Comparison of ENCODE assay signal across 13 mouse cellular contexts in the genomic region with DNA sequence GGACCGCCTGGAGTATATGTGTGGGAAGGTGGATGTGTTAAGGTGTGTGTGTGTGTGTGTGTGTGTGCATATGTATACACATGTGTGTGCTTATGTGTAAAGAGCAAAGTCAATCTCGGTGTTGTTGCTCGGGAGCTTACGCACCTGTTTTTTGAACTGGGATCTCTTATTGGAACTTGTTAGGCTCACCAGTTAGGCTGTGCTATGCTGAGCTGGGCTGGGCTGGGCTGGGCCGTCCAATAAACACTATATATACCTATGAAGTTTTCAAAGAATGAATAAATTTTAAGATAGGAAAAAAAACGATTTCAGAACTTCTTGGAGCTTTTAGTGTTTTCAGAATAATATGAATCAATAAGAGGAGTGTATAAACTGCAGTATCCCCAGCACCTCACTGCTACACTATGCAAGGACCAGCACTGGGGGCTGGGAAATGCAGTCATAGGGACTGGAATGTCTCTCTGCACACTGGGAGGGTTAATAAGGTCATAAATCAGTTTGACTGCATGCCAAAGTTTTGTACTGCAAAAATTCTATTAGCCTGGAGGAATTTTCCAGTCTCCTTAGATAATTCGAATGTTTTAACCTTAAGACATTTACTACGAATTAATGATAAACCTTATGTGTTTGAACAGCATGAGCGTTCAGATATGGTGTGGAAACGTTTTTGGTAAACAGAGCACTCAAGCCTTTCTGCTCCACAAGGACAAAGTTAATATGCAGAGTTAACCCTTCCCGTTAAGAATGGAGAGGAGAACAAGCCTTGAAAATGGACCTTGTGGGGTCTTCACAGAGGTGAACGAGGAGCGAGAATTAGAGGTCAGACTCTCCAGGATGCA.
DNase-seq lines count a peak whose midpoint lies in the region; ATAC-seq and TF ChIP-seq lines count a peak whose summit lies in the region.
"Had no signal": no experiment of that assay in that cellular context is flagged by ENCODE, and none has a peak within 500 bp of the region (broad histone marks: within the 10 kb centered on the region; RNA-seq: fewer than 3 reads in every experiment).

No protein-coding gene starts in this region.

- DNase-seq in limb, embryonic 11.5 days (ENCODE audit: low spot score), result peak; percentile 30
- DNase-seq in limb, embryonic 10.5 days (ENCODE audit: low spot score), result no peak
- DNase-seq in kidney, postnatal 25 days, result peak; percentile 21 to 48
- DNase-seq in stomach, postnatal 0 days (ENCODE audit: low spot score), result no peak
- no peak for DNase-seq in cerebellum, adult 11-12 months
- DNase-seq in thymus, adult 2 months, result no peak
- DNase-seq: B cell, adult 2 months; cerebellum, adult 18-20 months; heart, adult 11 months; thymus, postnatal 36 days had no signal

- H3K4me1 ChIP-seq in limb, embryonic 11.5 days (ENCODE audit: control insufficient read depth, insufficient read depth, low read length), result no peaks in the 10 kb centered on the region
- H3K4me1 ChIP-seq in limb, embryonic 10.5 days, result peaks cover 13% of the 10 kb centered on the region
- H3K4me1 ChIP-seq in intestine, embryonic 15.5 days (replicated peaks), result 0 out of 2 replicates have a peak, but pooled peaks cover 2% of the 10 kb centered on the region
- H3K4me1 ChIP-seq in stomach, postnatal 0 days (replicated peaks; ENCODE audit: control insufficient read depth, insufficient read depth), result no peaks in the 10 kb centered on the region
- H3K4me1 ChIP-seq in thymus, adult 2 months (replicated peaks; ENCODE audit: control insufficient read depth, insufficient read depth, low read length), result no peaks in the 10 kb centered on the region
- H3K4me1 ChIP-seq: neural tube, embryonic 13.5 days had no signal

- no peak for TF ChIP-seq POLR2A in thymus, adult 2 months (IDR thresholded peaks at IDR 0.05; ENCODE audit: control insufficient read depth, extremely low read depth, insufficient read depth, low read length, poor library complexity)

- 56% methylated on average over 13 of the region's 13 CpGs for WGBS in limb, embryonic 11.5 days
- 76% methylated on average over 13 of the region's 13 CpGs for WGBS in limb, embryonic 10.5 days
- 44% methylated on average over 13 of the region's 13 CpGs for WGBS in intestine, embryonic 15.5 days
- 47% methylated on average over 13 of the region's 13 CpGs for WGBS in stomach, postnatal 0 days
- WGBS in thymus, adult 2 months, result 90% methylated on average over 13 of the region's 13 CpGs

- H3K9me3 ChIP-seq in limb, embryonic 11.5 days (ENCODE audit: control insufficient read depth, low read length), result no peaks in the 10 kb centered on the region
- H3K9me3 ChIP-seq in limb, embryonic 10.5 days (replicated peaks), result no peaks in the 10 kb centered on the region
- no peaks in the 10 kb centered on the region for H3K9me3 ChIP-seq in intestine, embryonic 15.5 days
- H3K9me3 ChIP-seq in stomach, postnatal 0 days (ENCODE audit: control insufficient read depth, low read length), result no peaks in the 10 kb centered on the region
- H3K9me3 ChIP-seq: neural tube, embryonic 13.5 days had no signal

- no peak overlapping the region for H3K9ac ChIP-seq in limb, embryonic 11.5 days (ENCODE audit: low read length)
- no peak overlapping the region for H3K9ac ChIP-seq in intestine, embryonic 15.5 days
- no peak overlapping the region for H3K9ac ChIP-seq in stomach, postnatal 0 days (ENCODE audit: low read length)
- H3K9ac ChIP-seq: neural tube, embryonic 13.5 days had no signal

- H3K27ac ChIP-seq in limb, embryonic 11.5 days (replicated peaks; ENCODE audit: low read depth, low read length), result no peak overlapping the region
- no peak overlapping the region for H3K27ac ChIP-seq in limb, embryonic 10.5 days
- H3K27ac ChIP-seq in intestine, embryonic 15.5 days, result no peak overlapping the region
- no peak overlapping the region for H3K27ac ChIP-seq in stomach, postnatal 0 days (replicated peaks)
- no peak overlapping the region for H3K27ac ChIP-seq in thymus, adult 2 months (ENCODE audit: control insufficient read depth, insufficient read depth, low read length)
- H3K27ac ChIP-seq: neural tube, embryonic 13.5 days had no signal

- no peaks in the 10 kb centered on the region for H3K27me3 ChIP-seq in limb, embryonic 11.5 days (ENCODE audit: control insufficient read depth, insufficient read depth, low read length)
- no peaks in the 10 kb centered on the region for H3K27me3 ChIP-seq in limb, embryonic 10.5 days (ENCODE audit: low read depth, poor library complexity, severe bottlenecking)
- H3K27me3 ChIP-seq in intestine, embryonic 15.5 days (replicated peaks), result no peaks in the 10 kb centered on the region
- H3K27me3 ChIP-seq in stomach, postnatal 0 days (ENCODE audit: control insufficient read depth, insufficient read depth, low read length), result no peaks in the 10 kb centered on the region
- no peaks in the 10 kb centered on the region for H3K27me3 ChIP-seq in thymus, adult 2 months (ENCODE audit: control insufficient read depth, insufficient read depth, low read length)
- H3K27me3 ChIP-seq: neural tube, embryonic 13.5 days had no signal

- no peaks in the 10 kb centered on the region for H3K36me3 ChIP-seq in limb, embryonic 11.5 days (ENCODE audit: control insufficient read depth, insufficient read depth, low read length)
- H3K36me3 ChIP-seq in limb, embryonic 10.5 days, result no peaks in the 10 kb centered on the region
- H3K36me3 ChIP-seq in intestine, embryonic 15.5 days, result no peaks in the 10 kb centered on the region
- H3K36me3 ChIP-seq in stomach, postnatal 0 days (ENCODE audit: control insufficient read depth, insufficient read depth, low read length), result no peaks in the 10 kb centered on the region
- no peaks in the 10 kb centered on the region for H3K36me3 ChIP-seq in thymus, adult 2 months (ENCODE audit: control insufficient read depth, insufficient read depth, low read length)
- H3K36me3 ChIP-seq: neural tube, embryonic 13.5 days had no signal

- peak; percentile 78; the same call in 1 of the 2 replicates for ATAC-seq in limb, embryonic 11.5 days (ENCODE audit: insufficient number of reproducible peaks, low FRiP score, low TSS enrichment, low read depth)
- peak; percentile 76 for ATAC-seq in intestine, embryonic 15.5 days
- ATAC-seq in stomach, postnatal 0 days (ENCODE audit: low FRiP score, low TSS enrichment), result peak; percentile 57; the same call in 1 of the 2 replicates
- ATAC-seq: forebrain, embryonic 14.5 days had no signal

- TF ChIP-seq CTCF in stomach, postnatal 0 days (IDR thresholded peaks at IDR 0.05; ENCODE audit: low read depth), result no peak
- no peak for TF ChIP-seq CTCF in thymus, adult 2 months (IDR thresholded peaks at IDR 0.05; ENCODE audit: borderline replicate concordance, control insufficient read depth, extremely low read depth, insufficient read depth, low read length, poor library complexity)

- H3K4me2 ChIP-seq in limb, embryonic 11.5 days (ENCODE audit: low read depth, severe bottlenecking), result no peak overlapping the region
- H3K4me2 ChIP-seq in intestine, embryonic 15.5 days (replicated peaks), result no peak overlapping the region
- no peak overlapping the region for H3K4me2 ChIP-seq in stomach, postnatal 0 days (replicated peaks; ENCODE audit: low read depth)
- H3K4me2 ChIP-seq: neural tube, embryonic 13.5 days had no signal

- H3K4me3 ChIP-seq in limb, embryonic 11.5 days (ENCODE audit: low read depth, low read length), result no peak overlapping the region
- no peak overlapping the region for H3K4me3 ChIP-seq in limb, embryonic 10.5 days
- H3K4me3 ChIP-seq in intestine, embryonic 15.5 days (replicated peaks), result no peak overlapping the region
- H3K4me3 ChIP-seq in stomach, postnatal 0 days (ENCODE audit: low read depth, low read length), result no peak overlapping the region
- H3K4me3 ChIP-seq in thymus, adult 2 months (ENCODE audit: control insufficient read depth, insufficient read depth, low read length), result no peak overlapping the region
- H3K4me3 ChIP-seq: neural tube, embryonic 13.5 days had no signal

- no peak for TF ChIP-seq EP300 in stomach, postnatal 0 days (optimal IDR thresholded peaks at IDR 0.05)

Comparison
In these comparisons a context has a peak if more than half of its experiments do, and no peak if none do; other contexts are left out.
1. DNase-seq: peak in limb, embryonic 11.5 days (single experiment) and kidney, postnatal 25 days (2 of 2); none in limb, embryonic 10.5 days (single experiment), stomach, postnatal 0 days (single experiment), cerebellum, adult 11-12 months (single experiment) and thymus, adult 2 months (single experiment).
2. Peak in every context shown above with its lines, with median percentiles within 50 percentile points of each other: ATAC-seq.